Mouse (Mus musculus) lung, postnatal 0 days (tissue): ENCODE results near the gene Dcps. TPM values are rescaled to one million over a fixed set of nuclear protein-coding genes. Genes with fewer than 3 reads are reported as not detected.

Experiments
- ATAC-seq: fragments of 200-750 bp; cut with Nextera tagmentation; 2 replicates; pipeline ENCODE4 v1.8.0; 2017; ENCODE audit warnings: moderate library complexity
- DNase-seq: peaks from one replicate; pipeline ENCODE4 v3.0.0-alpha.2; 2016; ENCODE audit warnings: low spot score
- H3K27ac ChIP-seq: fragments of 300-500 bp; sonication (generic); 2 replicates; pipeline ENCODE4 v1.5.1; 2014; ENCODE audit warnings: antibody characterized with exemption, mild to moderate bottlenecking, low read length, mixed read lengths
- H3K27me3 ChIP-seq: fragments of 300-500 bp; sonication (generic); replicated peaks from 2 replicates; pipeline ENCODE4 v1.6.1; 2014; ENCODE audit warnings: low read length, mixed read lengths; ENCODE audit not compliant: insufficient read depth
- H3K36me3 ChIP-seq: fragments of 300-500 bp; sonication (generic); 2 replicates; pipeline ENCODE4 v1.6.1; 2014; ENCODE audit warnings: low read length, mixed read lengths; ENCODE audit not compliant: insufficient read depth
- H3K4me1 ChIP-seq: fragments of 300-500 bp; sonication (generic); 2 replicates; pipeline ENCODE4 v1.6.1; 2014; ENCODE audit warnings: antibody characterized with exemption, low read depth, low read length, mixed read lengths; ENCODE audit not compliant: insufficient read depth
- H3K4me2 ChIP-seq: fragments of 300-500 bp; sonication (generic); replicated peaks from 2 replicates; pipeline ENCODE4 v1.6.1; 2014; ENCODE audit warnings: low read depth, mild to moderate bottlenecking, low read length, moderate library complexity, mixed read lengths
- H3K4me3 ChIP-seq: fragments of 300-500 bp; sonication (generic); 2 replicates; pipeline ENCODE4 v1.5.1; 2014; ENCODE audit warnings: low read depth, low read length
- H3K9ac ChIP-seq: fragments of 300-500 bp; sonication (generic); replicated peaks from 2 replicates; pipeline ENCODE4 v1.6.1; 2014; ENCODE audit warnings: low read depth, mild to moderate bottlenecking
- H3K9me3 ChIP-seq: fragments of 300-500 bp; sonication (generic); 2 replicates; pipeline ENCODE4 v1.6.1; 2016; ENCODE audit warnings: low read length, mixed read lengths
- CTCF ChIP-seq: IDR thresholded peaks from 2 replicates; pipeline ENCODE4 v1.5.1; 2016; ENCODE audit warnings: antibody characterized with exemption, mild to moderate bottlenecking
- EP300 ChIP-seq: IDR thresholded peaks from 2 replicates; pipeline ENCODE4 v1.6.1; 2016; ENCODE audit warnings: antibody characterized with exemption, mild to moderate bottlenecking, control low read depth
- WGBS: fragments of 180-500 bp; shearing (Covaris S2); extraction: QIAGEN DNeasy Blood & Tissue Kit; methylation state at CpG from one replicate; pipeline ENCODE4 v1.1.7; 2014; 5-methylcytosine and 5-hydroxymethylcytosine counted together
- polyA plus RNA-seq: library from polyadenylated mRNA; unstranded; fragments of >200 nt; fragmentation: Nextera tagmentation; extraction: Ambion mirVana; gene quantifications from 2 replicates; pipeline ENCODE4 v1.2.1, GENCODE M21; 2015

Gene Dcps
- polyA plus RNA-seq, 1 experiment from 2014 or later: 39.4 TPM

DNA sequence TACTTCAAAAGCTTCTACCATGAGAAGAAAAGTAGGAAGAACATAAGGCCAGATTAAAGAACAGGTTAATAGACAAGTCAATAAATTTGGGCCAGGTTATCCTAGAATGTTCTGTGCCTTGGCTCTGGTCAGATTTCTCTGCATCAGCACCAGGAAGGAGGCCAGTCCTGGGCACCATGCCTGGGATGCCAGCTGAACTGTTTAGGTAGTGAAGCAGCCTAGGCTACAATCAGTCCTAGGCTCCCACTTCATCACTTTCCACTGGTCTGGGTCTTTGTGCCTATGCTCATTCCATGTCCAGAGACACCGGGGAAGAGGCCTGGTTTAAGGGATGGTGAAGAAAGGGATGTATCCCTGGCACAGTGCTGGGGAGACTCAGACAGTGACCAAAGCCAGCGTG is 28.6 kb upstream of the Dcps start:
- Histone ChIP-seq H3K4me1 (peaks cover 9% of the 10 kb centered on the region; the same call in 1 of the 2 replicates), H3K27me3 (no peaks in the 10 kb centered on the region), H3K27ac (no peak overlapping the region), H3K4me2 (no peak overlapping the region), H3K4me3 (no peak overlapping the region), H3K36me3 (peaks cover 11% of the 10 kb centered on the region; the same call in 1 of the 2 replicates), H3K9ac (no peak overlapping the region), H3K9me3 (no peaks in the 10 kb centered on the region)
- ATAC-seq (no peak), DNase-seq (no peak)
- TF ChIP-seq CTCF (no peak), EP300 (no peak)
- WGBS: 91% methylated on average over 2 of the region's 2 CpGs

DNA sequence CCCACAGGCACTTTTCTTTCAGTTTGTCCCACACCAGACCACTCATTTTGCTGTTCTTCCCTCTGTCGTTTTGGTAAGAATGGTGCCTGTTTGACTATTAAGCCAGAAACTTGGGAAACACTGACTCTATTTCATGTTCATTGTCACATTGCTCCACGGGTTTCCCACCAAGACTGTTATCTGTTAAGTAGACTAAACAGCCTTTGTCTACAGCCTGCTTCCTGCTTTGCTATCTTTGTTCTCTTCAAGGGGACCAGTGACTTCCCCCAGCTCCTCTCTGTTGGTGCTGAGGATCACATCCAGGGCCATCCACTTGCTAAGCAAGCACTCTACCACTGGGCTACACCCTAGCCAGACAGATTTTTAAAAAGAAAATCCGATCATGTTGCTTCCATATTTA is 27.7 kb upstream of the Dcps start:
- Histone ChIP-seq H3K9ac (no peak overlapping the region), H3K36me3 (peaks cover 11% of the 10 kb centered on the region; the same call in 1 of the 2 replicates), H3K27ac (no peak overlapping the region), H3K9me3 (no peaks in the 10 kb centered on the region), H3K4me1 (peaks cover 9% of the 10 kb centered on the region; the same call in 1 of the 2 replicates), H3K4me2 (no peak overlapping the region), H3K27me3 (no peaks in the 10 kb centered on the region), H3K4me3 (no peak overlapping the region)
- no peak for ATAC-seq
- 32% methylated on average over 3 of the region's 3 CpGs for WGBS
- TF ChIP-seq EP300: peak; percentile 34; the same call in 1 of the 2 replicates
- no peak for TF ChIP-seq CTCF
- no peak for DNase-seq

- no peak for ATAC-seq
- peak overlapping the region; percentile 68; the same call in 1 of the 2 replicates for H3K4me3 ChIP-seq
- H3K27me3 ChIP-seq: no peaks in the 10 kb centered on the region
- no peaks in the 10 kb centered on the region for H3K36me3 ChIP-seq
- 49% methylated on average over 9 of the region's 9 CpGs for WGBS
- peak overlapping the region; percentile 79 for H3K4me2 ChIP-seq
- H3K4me1 ChIP-seq: peaks cover 9% of the 10 kb centered on the region; the same call in 1 of the 2 replicates
- no peak for DNase-seq
- H3K9ac ChIP-seq: peak overlapping the region; percentile 72; the same call in 1 of the 2 replicates
- H3K27ac ChIP-seq: no peak overlapping the region
- no peak for TF ChIP-seq CTCF
- H3K9me3 ChIP-seq: no peaks in the 10 kb centered on the region
Observed at GRCm38 (mm10) chr9:35200529-35201060, 24.7 kb upstream of the Dcps start.

- peak within 1 kb of the TSS; percentile 68 for H3K4me3 ChIP-seq
- peak within 1 kb of the TSS; percentile 71 for H3K27ac ChIP-seq
- peak; percentile 98 for ATAC-seq
- TF ChIP-seq EP300 (no peak), CTCF (peak; percentile 92)
- H3K9ac ChIP-seq: peak within 1 kb of the TSS; percentile 72
- peak within 1 kb of the TSS; percentile 79 for H3K4me2 ChIP-seq
- no peaks in the 10 kb centered on the region for H3K9me3 ChIP-seq
- 4% methylated on average over 34 of the region's 44 CpGs for WGBS
- no peaks in the 10 kb centered on the region for H3K36me3 ChIP-seq
- DNase-seq: peak; percentile 93
- H3K27me3 ChIP-seq: no peaks in the 10 kb centered on the region
- H3K4me1 ChIP-seq: peaks cover 9% of the 10 kb centered on the region; the same call in 1 of the 2 replicates
Observed at GRCm38 (mm10) chr9:35199772-35200471, 24.1 kb upstream of the Dcps start, which contains the start of the genes Srpr and Tirap. TSS of gene Srpr (plus strand) at chr9:35200175. TSS of gene Tirap (minus strand) at chr9:35200291.

DNA sequence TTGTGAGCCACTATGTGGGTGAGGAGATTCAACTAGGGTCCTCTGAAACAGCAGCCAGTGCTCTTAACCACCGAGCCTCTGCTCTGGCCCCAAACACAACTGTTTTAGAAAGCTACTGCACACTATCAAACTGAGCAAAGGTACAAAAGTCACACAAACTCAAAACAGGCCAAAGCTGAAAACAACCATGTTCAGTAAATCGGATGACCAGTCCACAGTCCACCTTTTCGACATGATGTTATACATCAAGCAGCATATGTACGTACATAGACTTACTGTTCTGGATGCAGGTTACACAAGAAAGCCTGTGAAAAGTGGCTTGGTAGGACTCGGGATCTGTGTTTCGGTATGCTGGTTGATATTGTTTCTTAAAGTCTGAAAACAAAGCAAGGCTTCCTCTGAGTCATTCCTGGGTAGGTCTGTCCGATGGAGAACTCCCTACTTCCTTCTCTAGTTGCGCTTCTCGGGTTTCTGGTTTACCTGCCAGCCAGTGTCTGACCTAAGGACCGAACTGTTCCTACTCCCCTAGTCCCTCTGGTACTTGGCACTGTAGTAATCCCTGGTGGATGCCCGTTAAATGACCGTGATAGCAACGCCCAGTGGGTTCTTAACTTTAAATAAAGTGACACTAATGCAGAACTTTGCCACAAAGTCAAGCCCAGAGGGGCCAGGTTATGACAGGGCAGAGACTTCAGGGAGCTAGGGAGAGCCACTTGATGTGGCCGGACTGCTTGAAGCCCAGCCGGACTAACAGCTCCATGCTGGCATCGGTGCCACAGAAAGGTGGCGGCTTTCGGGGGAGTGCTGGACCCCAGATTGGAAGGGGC is 23.3 kb upstream of the Dcps start:
- 22% methylated on average over 18 of the region's 18 CpGs for WGBS
- peak; percentile 42 for DNase-seq
- H3K9me3 ChIP-seq: no peaks in the 10 kb centered on the region
- H3K9ac ChIP-seq: peak overlapping the region; percentile 72
- H3K4me3 ChIP-seq: peak overlapping the region; percentile 68
- H3K4me2 ChIP-seq: peak overlapping the region; percentile 79
- ATAC-seq: peak; percentile 71
- no peaks in the 10 kb centered on the region for H3K36me3 ChIP-seq
- TF ChIP-seq CTCF (no peak), EP300 (no peak)
- peak overlapping the region; percentile 71 for H3K27ac ChIP-seq
- no peaks in the 10 kb centered on the region for H3K27me3 ChIP-seq
- H3K4me1 ChIP-seq: peaks cover 9% of the 10 kb centered on the region; the same call in 1 of the 2 replicates

DNA sequence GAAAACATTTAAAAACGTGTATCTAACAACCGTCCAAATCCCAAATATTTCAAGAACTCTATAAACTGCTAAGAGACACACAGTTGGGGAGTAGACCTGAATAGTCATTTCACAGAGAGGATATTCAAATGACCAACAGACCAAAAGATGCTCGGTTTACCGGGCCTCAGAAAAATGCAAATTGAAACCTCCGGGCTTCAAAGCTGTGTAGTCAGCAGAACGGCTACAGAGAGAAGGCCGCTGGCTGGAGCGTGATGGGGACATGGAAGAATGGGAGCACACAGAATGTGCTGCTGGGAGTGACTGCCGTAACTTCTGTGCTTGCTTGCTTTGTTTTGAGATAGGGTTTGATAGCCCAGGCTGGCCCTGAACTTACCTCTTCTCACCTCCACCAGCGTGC is 22.5 kb upstream of the Dcps start:
- Histone ChIP-seq H3K9me3 (no peaks in the 10 kb centered on the region), H3K9ac (no peak overlapping the region), H3K4me1 (peaks cover 9% of the 10 kb centered on the region; the same call in 1 of the 2 replicates), H3K4me2 (no peak overlapping the region), H3K4me3 (no peak overlapping the region), H3K27me3 (no peaks in the 10 kb centered on the region), H3K36me3 (no peaks in the 10 kb centered on the region), H3K27ac (no peak overlapping the region)
- ATAC-seq: no peak
- DNase-seq: no peak
- 81% methylated on average over 10 of the region's 10 CpGs for WGBS
- no peak for TF ChIP-seq EP300
- TF ChIP-seq CTCF: no peak
